9 mouse cellular contexts compared by ENCODE assay signal in genomic region chr8:54954741-54955455, GRCm38 (mm10). TPM values are rescaled to one million over a fixed set of nuclear protein-coding genes. Genes with fewer than 3 reads are reported as not detected.
A peak's percentile ranks its signal among the peaks of the same experiment; 100 is the strongest.
DNase-seq lines count a peak whose midpoint lies in the region; ATAC-seq and TF ChIP-seq lines count a peak whose summit lies in the region.
"Had no signal": no experiment of that assay in that cellular context is flagged by ENCODE, and none has a peak within 500 bp of the region (broad histone marks: within the 10 kb centered on the region; RNA-seq: fewer than 3 reads in every experiment).

Gpm6a (plus strand) TSS chr8:54954843.

- H3K27me3 ChIP-seq in kidney, embryonic 14.5 days (ENCODE audit: control insufficient read depth, insufficient read depth, low read length): no peaks in the 10 kb centered on the region
- no peaks in the 10 kb centered on the region for H3K27me3 ChIP-seq in embryonic facial prominence, embryonic 13.5 days
- no peaks in the 10 kb centered on the region for H3K27me3 ChIP-seq in hindbrain, embryonic 14.5 days (ENCODE audit: control insufficient read depth, insufficient read depth, low read length)
- H3K27me3 ChIP-seq in midbrain, embryonic 11.5 days (ENCODE audit: control insufficient read depth, insufficient read depth, low read length): no peaks in the 10 kb centered on the region
- no peaks in the 10 kb centered on the region for H3K27me3 ChIP-seq in stomach, postnatal 0 days (ENCODE audit: control insufficient read depth, insufficient read depth, low read length)

- WGBS in kidney, embryonic 14.5 days: 33% methylated on average over 13 of the region's 13 CpGs
- WGBS in embryonic facial prominence, embryonic 13.5 days: 26% methylated on average over 13 of the region's 13 CpGs
- WGBS in hindbrain, embryonic 14.5 days: 6% methylated on average over 13 of the region's 13 CpGs
- 6% methylated on average over 13 of the region's 13 CpGs for WGBS in midbrain, embryonic 11.5 days
- WGBS in stomach, postnatal 0 days: 23% methylated on average over 13 of the region's 13 CpGs

- no peak for TF ChIP-seq CTCF in stomach, postnatal 0 days (IDR thresholded peaks at IDR 0.05; ENCODE audit: low read depth)

- no peaks in the 10 kb centered on the region for H3K9me3 ChIP-seq in kidney, embryonic 14.5 days (ENCODE audit: control insufficient read depth, low read length)
- no peaks in the 10 kb centered on the region for H3K9me3 ChIP-seq in embryonic facial prominence, embryonic 13.5 days
- no peaks in the 10 kb centered on the region for H3K9me3 ChIP-seq in hindbrain, embryonic 14.5 days (ENCODE audit: control insufficient read depth, low read length)
- no peaks in the 10 kb centered on the region for H3K9me3 ChIP-seq in midbrain, embryonic 11.5 days (ENCODE audit: control insufficient read depth, low read length)
- no peaks in the 10 kb centered on the region for H3K9me3 ChIP-seq in stomach, postnatal 0 days (ENCODE audit: control insufficient read depth, low read length)

- H3K36me3 ChIP-seq in kidney, embryonic 14.5 days (ENCODE audit: control insufficient read depth, insufficient read depth, low read length): no peaks in the 10 kb centered on the region
- H3K36me3 ChIP-seq in embryonic facial prominence, embryonic 13.5 days: no peaks in the 10 kb centered on the region
- no peaks in the 10 kb centered on the region for H3K36me3 ChIP-seq in hindbrain, embryonic 14.5 days (replicated peaks; ENCODE audit: control insufficient read depth, insufficient read depth)
- H3K36me3 ChIP-seq in midbrain, embryonic 11.5 days (ENCODE audit: control insufficient read depth, insufficient read depth, low read length): no peaks in the 10 kb centered on the region
- no peaks in the 10 kb centered on the region for H3K36me3 ChIP-seq in stomach, postnatal 0 days (ENCODE audit: control insufficient read depth, insufficient read depth, low read length)

- DNase-seq in kidney, adult 9 months: no peak
- peak; percentile 86 for DNase-seq in hindbrain, embryonic 14.5 days (ENCODE audit: low spot score)
- DNase-seq in midbrain, embryonic 11.5 days (ENCODE audit: low spot score, missing footprints): peak; percentile 96
- no peak for DNase-seq in stomach, postnatal 0 days (ENCODE audit: low spot score)
- DNase-seq in spleen, postnatal 10 days (ENCODE audit: low spot score in 2 of 2): no peak
- DNase-seq in urinary bladder, postnatal 36 days (ENCODE audit: low spot score in 2 of 2): no peak

- no peak within 1 kb of the TSS for H3K27ac ChIP-seq in kidney, embryonic 14.5 days (ENCODE audit: low read depth, low read length)
- no peak within 1 kb of the TSS for H3K27ac ChIP-seq in embryonic facial prominence, embryonic 13.5 days
- peak within 1 kb of the TSS; percentile 98 for H3K27ac ChIP-seq in hindbrain, embryonic 14.5 days
- peak within 1 kb of the TSS; percentile 87 for H3K27ac ChIP-seq in midbrain, embryonic 11.5 days (ENCODE audit: low read depth, low read length)
- no peak within 1 kb of the TSS for H3K27ac ChIP-seq in stomach, postnatal 0 days (replicated peaks)

- no peak for TF ChIP-seq EP300 in stomach, postnatal 0 days (optimal IDR thresholded peaks at IDR 0.05)

- no peaks in the 10 kb centered on the region for H3K4me1 ChIP-seq in kidney, embryonic 14.5 days (ENCODE audit: control insufficient read depth, insufficient read depth, low read length)
- H3K4me1 ChIP-seq in embryonic facial prominence, embryonic 13.5 days: no peaks in the 10 kb centered on the region
- H3K4me1 ChIP-seq in hindbrain, embryonic 14.5 days (replicated peaks; ENCODE audit: control insufficient read depth, insufficient read depth, low read length): peaks cover 22% of the 10 kb centered on the region
- 0 out of 2 replicates have a peak, but pooled peaks cover 4% of the 10 kb centered on the region for H3K4me1 ChIP-seq in midbrain, embryonic 11.5 days (ENCODE audit: control insufficient read depth, insufficient read depth, low read length)
- H3K4me1 ChIP-seq in stomach, postnatal 0 days (replicated peaks; ENCODE audit: control insufficient read depth, insufficient read depth): no peaks in the 10 kb centered on the region

- no peak within 1 kb of the TSS for H3K4me3 ChIP-seq in kidney, embryonic 14.5 days (ENCODE audit: low read length)
- peak within 1 kb of the TSS; percentile 15 for H3K4me3 ChIP-seq in embryonic facial prominence, embryonic 13.5 days
- peak within 1 kb of the TSS; percentile 47 for H3K4me3 ChIP-seq in hindbrain, embryonic 14.5 days (replicated peaks; ENCODE audit: low read length)
- peak within 1 kb of the TSS; percentile 36 for H3K4me3 ChIP-seq in midbrain, embryonic 11.5 days (ENCODE audit: low read depth, low read length)
- H3K4me3 ChIP-seq in stomach, postnatal 0 days (ENCODE audit: low read depth, low read length): no peak within 1 kb of the TSS
- H3K4me3 ChIP-seq: erythroblast, embryonic 14.5 days had no signal

- no peak within 1 kb of the TSS for H3K9ac ChIP-seq in kidney, embryonic 14.5 days (ENCODE audit: low read depth, low read length)
- H3K9ac ChIP-seq in embryonic facial prominence, embryonic 13.5 days: no peak within 1 kb of the TSS
- H3K9ac ChIP-seq in hindbrain, embryonic 14.5 days: peak within 1 kb of the TSS; percentile 89
- H3K9ac ChIP-seq in midbrain, embryonic 11.5 days (ENCODE audit: low read length): peak within 1 kb of the TSS; percentile 65
- no peak within 1 kb of the TSS for H3K9ac ChIP-seq in stomach, postnatal 0 days (ENCODE audit: low read length)

- 0 out of 2 replicates have a peak within 1 kb of the TSS, but pooled peaks have one; percentile 2 for H3K4me2 ChIP-seq in kidney, embryonic 14.5 days (replicated peaks; ENCODE audit: low read depth, low read length)
- peak within 1 kb of the TSS; percentile 44 for H3K4me2 ChIP-seq in embryonic facial prominence, embryonic 13.5 days
- peak within 1 kb of the TSS; percentile 50 for H3K4me2 ChIP-seq in hindbrain, embryonic 14.5 days (replicated peaks)
- H3K4me2 ChIP-seq in midbrain, embryonic 11.5 days: peak within 1 kb of the TSS; percentile 36
- H3K4me2 ChIP-seq in stomach, postnatal 0 days (replicated peaks; ENCODE audit: low read depth): no peak within 1 kb of the TSS

- no peak for ATAC-seq in kidney, embryonic 14.5 days (ENCODE audit: low FRiP score, low TSS enrichment)
- ATAC-seq in embryonic facial prominence, embryonic 13.5 days (ENCODE audit: insufficient number of reproducible peaks, insufficient read depth, low FRiP score, low TSS enrichment, low read depth): no peak
- peak; percentile 93 for ATAC-seq in hindbrain, embryonic 14.5 days (ENCODE audit: low FRiP score)
- peak; percentile 92 for ATAC-seq in midbrain, embryonic 11.5 days (ENCODE audit: low FRiP score)
- no peak for ATAC-seq in stomach, postnatal 0 days (ENCODE audit: low FRiP score, low TSS enrichment)

RNA-seq across cellular contexts. Expression of gene Gpm6a, which starts in this region (rescaled TPM):
- polyA plus RNA-seq in kidney, embryonic 14.5 days (2014; fragmentation: Nextera tagmentation; extraction: Ambion mirVana): 6.8 and 11.0 TPM in 2 replicates
- polyA plus RNA-seq in embryonic facial prominence, embryonic 13.5 days (2015; fragmentation: Nextera tagmentation; extraction: Ambion mirVana): 21.7 and 34.6 TPM in 2 replicates
- polyA plus RNA-seq in hindbrain, embryonic 14.5 days (2014; fragmentation: Nextera tagmentation; extraction: Ambion mirVana): 552 and 648 TPM in 2 replicates
- 163 and 190 TPM in 2 replicates for polyA plus RNA-seq in midbrain, embryonic 11.5 days (2014; fragmentation: Nextera tagmentation; extraction: Ambion mirVana)
- polyA plus RNA-seq in stomach, postnatal 0 days (2015; fragmentation: Nextera tagmentation; extraction: Ambion mirVana): 10.6 and 13.2 TPM in 2 replicates
- polyA plus RNA-seq: erythroblast, embryonic 14.5 days had no signal

Comparison
In these comparisons a context has a peak if more than half of its experiments do, and no peak if none do; other contexts are left out.
1. ATAC-seq: peak in hindbrain, embryonic 14.5 days (single experiment) and midbrain, embryonic 11.5 days (single experiment); none in kidney, embryonic 14.5 days (single experiment), embryonic facial prominence, embryonic 13.5 days (single experiment) and stomach, postnatal 0 days (single experiment).
2. H3K27ac ChIP-seq: peak in hindbrain, embryonic 14.5 days (single experiment) and midbrain, embryonic 11.5 days (single experiment); none in kidney, embryonic 14.5 days (single experiment), embryonic facial prominence, embryonic 13.5 days (single experiment) and stomach, postnatal 0 days (single experiment).
3. H3K4me3 ChIP-seq: peak in embryonic facial prominence, embryonic 13.5 days (single experiment), hindbrain, embryonic 14.5 days (single experiment) and midbrain, embryonic 11.5 days (single experiment); none in kidney, embryonic 14.5 days (single experiment) and stomach, postnatal 0 days (single experiment).
4. H3K9ac ChIP-seq: peak in hindbrain, embryonic 14.5 days (single experiment) and midbrain, embryonic 11.5 days (single experiment); none in kidney, embryonic 14.5 days (single experiment), embryonic facial prominence, embryonic 13.5 days (single experiment) and stomach, postnatal 0 days (single experiment).
5. DNase-seq: peak in hindbrain, embryonic 14.5 days (single experiment) and midbrain, embryonic 11.5 days (single experiment); none in kidney, adult 9 months (single experiment), stomach, postnatal 0 days (single experiment), spleen, postnatal 10 days (0 of 2) and urinary bladder, postnatal 36 days (0 of 2).